Mouse (Mus musculus) lung, adult 2 months (tissue): ENCODE data around the gene Fgf2.

ENCODE experiments used
- CTCF ChIP-seq: fragments of 200-500 bp; IDR thresholded peaks from 2 replicates; pipeline ENCODE4 v1.5.1; 2011; ENCODE audit warnings: mild to moderate bottlenecking, low read length, control low read depth; ENCODE audit not compliant: insufficient read depth
- POLR2A ChIP-seq: fragments of 200-500 bp; IDR thresholded peaks from 2 replicates; pipeline ENCODE4 v1.6.1; 2011; ENCODE audit warnings: low read depth, mild to moderate bottlenecking, control low read depth, low read length, borderline replicate concordance; ENCODE audit errors: extremely low read depth

DNA sequence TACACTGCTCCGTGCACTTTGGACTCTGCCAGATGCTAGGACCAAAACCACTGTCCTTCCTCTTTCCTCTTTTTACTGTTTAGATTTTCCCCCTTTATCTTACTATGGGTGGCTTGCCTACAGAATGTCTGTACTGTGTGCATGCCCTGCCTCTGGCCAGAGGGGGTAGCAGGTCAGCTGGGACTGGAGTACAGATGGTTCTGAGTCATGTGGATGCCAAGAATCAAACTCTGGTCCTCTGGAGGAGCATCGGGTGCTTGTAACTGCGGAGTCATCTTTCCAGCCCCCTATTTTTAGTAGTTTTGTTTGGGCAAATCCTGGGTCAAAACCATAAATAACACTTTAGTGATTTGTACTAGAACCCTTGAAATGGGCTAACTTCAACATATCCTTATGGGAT, 65.3 kb downstream of the Fgf2 start:
- TF ChIP-seq POLR2A (no peak), CTCF (no peak)
